ENCODE assay signal across 7 mouse cellular contexts in the genomic region with DNA sequence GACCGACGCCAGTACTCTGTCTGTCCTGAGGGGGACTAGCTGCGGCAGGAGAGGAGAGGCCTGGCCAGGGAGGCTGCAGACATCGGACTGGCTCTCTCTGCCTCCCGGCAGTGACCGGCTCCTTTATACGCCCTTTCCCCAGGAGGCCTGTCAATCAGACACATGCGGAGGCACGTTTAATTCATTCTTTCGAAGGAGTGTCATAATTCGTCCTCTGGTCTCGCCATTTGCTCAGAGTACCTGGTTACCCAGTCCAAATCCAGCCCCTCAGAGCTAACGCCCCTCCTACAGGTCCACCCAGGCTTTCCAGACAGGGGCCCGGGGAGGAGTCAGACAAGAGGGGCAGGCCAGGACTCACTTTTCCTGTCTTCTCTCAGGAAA. TPM values are rescaled to one million over a fixed set of nuclear protein-coding genes. Genes with fewer than 3 reads are reported as not detected.
DNase-seq lines count a peak whose midpoint lies in the region; ATAC-seq and TF ChIP-seq lines count a peak whose summit lies in the region.

A gene (minus strand): TSS at position 242 of the 381 bp plus-strand sequence.

- no peaks in the 10 kb centered on the region for H3K9me3 ChIP-seq in embryonic facial prominence, embryonic 11.5 days (replicated peaks; ENCODE audit: control insufficient read depth, low read length)
- no peaks in the 10 kb centered on the region for H3K9me3 ChIP-seq in lung, postnatal 0 days (ENCODE audit: low read length)

- H3K4me3 ChIP-seq in embryonic facial prominence, embryonic 11.5 days (ENCODE audit: low read depth, low read length) = peak within 1 kb of the TSS; percentile 32
- H3K4me3 ChIP-seq in lung, postnatal 0 days (ENCODE audit: low read depth, low read length) = peak within 1 kb of the TSS; percentile 14

- peak; percentile 93 for DNase-seq in adipocyte (ENCODE audit: low spot score)
- peak; percentile 62 for DNase-seq in embryonic facial prominence, embryonic 11.5 days (ENCODE audit: low spot score)
- peak; percentile 83 to 88 for DNase-seq in heart, adult 9 months (ENCODE audit: low spot score in 2 of 2)
- DNase-seq in kidney, adult 8-10 months = peak; percentile 29 to 34
- DNase-seq in lung, postnatal 0 days (ENCODE audit: low spot score) = peak; percentile 65
- DNase-seq in skeletal muscle tissue, adult 2 months (ENCODE audit: low read depth, low spot score) = peak; percentile 79

- no peak within 1 kb of the TSS; the same call in 1 of the 2 replicates for H3K27ac ChIP-seq in embryonic facial prominence, embryonic 11.5 days (replicated peaks; ENCODE audit: low read depth, low read length)
- 0 out of 2 replicates have a peak within 1 kb of the TSS, but pooled peaks have one; percentile 27 for H3K27ac ChIP-seq in lung, postnatal 0 days (ENCODE audit: low read length)

- H3K36me3 ChIP-seq in embryonic facial prominence, embryonic 11.5 days (replicated peaks; ENCODE audit: control insufficient read depth, insufficient read depth, low read depth, low read length) = no peaks in the 10 kb centered on the region
- no peaks in the 10 kb centered on the region for H3K36me3 ChIP-seq in lung, postnatal 0 days (ENCODE audit: insufficient read depth, low read length)

- H3K9ac ChIP-seq in embryonic facial prominence, embryonic 11.5 days (replicated peaks; ENCODE audit: low read length) = 0 out of 2 replicates have a peak within 1 kb of the TSS, but pooled peaks have one; percentile 25
- 0 out of 2 replicates have a peak within 1 kb of the TSS, but pooled peaks have one; percentile 1 for H3K9ac ChIP-seq in lung, postnatal 0 days (replicated peaks; ENCODE audit: low read depth)

- TF ChIP-seq CTCF in lung, postnatal 0 days (IDR thresholded peaks at IDR 0.05) = no peak

- H3K27me3 ChIP-seq in embryonic facial prominence, embryonic 11.5 days (ENCODE audit: control insufficient read depth, insufficient read depth, low read length) = no peaks in the 10 kb centered on the region
- no peaks in the 10 kb centered on the region for H3K27me3 ChIP-seq in lung, postnatal 0 days (replicated peaks; ENCODE audit: insufficient read depth, low read length)

- H3K4me1 ChIP-seq in embryonic facial prominence, embryonic 11.5 days (ENCODE audit: control insufficient read depth, insufficient read depth, low read length) = no peaks in the 10 kb centered on the region; the same call in 1 of the 2 replicates
- H3K4me1 ChIP-seq in lung, postnatal 0 days (ENCODE audit: insufficient read depth, low read depth, low read length) = peaks cover 13% of the 10 kb centered on the region; the same call in 1 of the 2 replicates

- H3K4me2 ChIP-seq in embryonic facial prominence, embryonic 11.5 days (ENCODE audit: low read depth, low read length) = peak within 1 kb of the TSS; percentile 56
- H3K4me2 ChIP-seq in lung, postnatal 0 days (replicated peaks; ENCODE audit: low read depth, low read length) = peak within 1 kb of the TSS; percentile 41

- WGBS in embryonic facial prominence, embryonic 11.5 days = 0% methylated on average over 14 of the region's 14 CpGs
- WGBS in lung, postnatal 0 days = 7% methylated on average over 14 of the region's 14 CpGs

- peak; percentile 90 for ATAC-seq in embryonic facial prominence, embryonic 11.5 days (replicated peaks; ENCODE audit: insufficient number of reproducible peaks, low FRiP score, low TSS enrichment, low read depth)
- peak; percentile 58 for ATAC-seq in lung, postnatal 0 days
- ATAC-seq in monocyte, adult 5-6 weeks (replicated peaks; ENCODE audit: insufficient number of reproducible peaks, low FRiP score, low TSS enrichment, poor library complexity, severe bottlenecking) = no peak

- no peak for TF ChIP-seq EP300 in lung, postnatal 0 days (IDR thresholded peaks at IDR 0.05)

RNA-seq across cellular contexts. Expression of the gene that starts here (rescaled TPM):
- polyA plus RNA-seq in embryonic facial prominence, embryonic 11.5 days (2014; fragmentation: Nextera tagmentation; extraction: Ambion mirVana) = 5.2 and 5.9 TPM in 2 replicates
- 5.1 and 5.4 TPM in 2 replicates for polyA plus RNA-seq in lung, postnatal 0 days (2015; fragmentation: Nextera tagmentation; extraction: Ambion mirVana)
- total RNA-seq in monocyte, adult 5-6 weeks (2017) = not detected in 3 replicates

Comparison
In these comparisons a context has a peak if more than half of its experiments do, and no peak if none do; other contexts are left out.
1. DNase-seq: peak in every context shown above with its lines; median percentile 93 in adipocyte; 86 in heart, adult 9 months; 79 in skeletal muscle tissue, adult 2 months; 65 in lung, postnatal 0 days; 62 in embryonic facial prominence, embryonic 11.5 days; 32 in kidney, adult 8-10 months.